Mouse (Mus musculus) megakaryocyte, embryonic 14.5 days (primary cell): ENCODE measurements around the gene Cavin4. TPM values are rescaled to one million over a fixed set of nuclear protein-coding genes. Genes with fewer than 3 reads are reported as not detected.

Experiments
- H3K27me3 ChIP-seq: replicated peaks from 2 replicates; pipeline ENCODE3; 2012; ENCODE audit warnings: inconsistent platforms
- H3K36me3 ChIP-seq: replicated peaks from 2 replicates; pipeline ENCODE3; 2012; ENCODE audit warnings: low read length, inconsistent platforms, mixed read lengths
- H3K4me1 ChIP-seq: 2 replicates; pipeline ENCODE4 v1.6.1; 2012; ENCODE audit warnings: inconsistent platforms
- H3K4me3 ChIP-seq: replicated peaks from 2 replicates; pipeline ENCODE3; 2012; ENCODE audit warnings: moderate library complexity, mild to moderate bottlenecking, inconsistent platforms
- H3K9me3 ChIP-seq: 2 replicates; pipeline ENCODE4 v1.6.1; 2012; ENCODE audit warnings: inconsistent platforms
- FLI1 ChIP-seq: IDR thresholded peaks from 2 replicates; pipeline ENCODE4 v1.6.1; 2012; ENCODE audit warnings: low read length, inconsistent platforms, mixed read lengths
- GATA1 ChIP-seq: IDR thresholded peaks from 3 replicates; pipeline ENCODE4 v1.6.1; 2012; ENCODE audit warnings: mixed read lengths, low read length, inconsistent platforms, borderline replicate concordance
- polyA plus RNA-seq: library from polyadenylated mRNA; stranded (reverse); fragments of >175 nt; gene quantifications from 2 replicates; pipeline ENCODE4 v1.2.3, GENCODE M21; 2012; ENCODE audit warnings: low replicate concordance; ENCODE audit not compliant: insufficient read depth

The Cavin4 gene
- polyA plus RNA-seq, 1 experiment: not detected

DNA sequence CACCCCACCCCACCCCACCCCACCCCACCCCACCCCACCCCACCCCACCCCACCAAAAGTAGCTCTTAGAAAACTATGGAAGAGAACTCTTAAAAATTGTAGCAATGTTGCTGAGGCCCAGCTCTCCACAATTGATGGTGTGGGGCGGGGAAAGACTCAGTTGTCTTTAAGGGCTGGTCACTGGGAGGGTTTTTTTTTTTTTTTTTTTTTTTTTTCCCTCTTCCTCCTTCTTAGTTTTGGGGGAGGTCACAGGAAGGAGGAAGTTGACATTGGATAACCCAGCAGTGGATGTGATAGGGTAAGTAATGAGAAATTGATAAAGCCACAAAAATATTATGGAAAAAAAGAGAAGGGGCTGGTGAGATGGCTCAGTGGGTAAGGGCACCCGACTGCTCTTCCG is 33.4 kb downstream of the Cavin4 start:
- no peaks in the 10 kb centered on the region for H3K4me1 ChIP-seq
- no peaks in the 10 kb centered on the region for H3K36me3 ChIP-seq
- no peaks in the 10 kb centered on the region for H3K27me3 ChIP-seq
- H3K9me3 ChIP-seq: no peaks in the 10 kb centered on the region
- H3K4me3 ChIP-seq: no peak overlapping the region
- TF ChIP-seq GATA1 (no peak), FLI1 (no peak)

DNA sequence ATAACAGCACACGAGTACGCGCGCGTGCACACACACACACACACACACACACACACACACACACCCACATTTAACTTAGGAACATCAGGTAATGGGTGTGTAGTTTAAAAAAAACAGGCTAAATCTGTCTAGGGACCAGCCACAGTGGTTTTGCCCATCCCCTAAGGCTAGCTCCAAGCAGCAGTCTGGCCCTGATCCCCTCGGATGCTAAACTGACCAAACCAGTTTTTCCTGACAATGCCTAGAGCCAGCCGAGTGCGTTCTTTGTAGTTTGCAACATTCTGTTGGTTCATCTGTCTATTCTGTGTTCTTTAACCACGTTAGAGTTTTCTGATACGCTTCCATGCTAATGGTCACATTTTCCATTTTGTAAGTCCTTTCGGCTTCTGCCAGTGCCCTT is 34.0 kb downstream of the Cavin4 start:
- Histone ChIP-seq H3K9me3 (no peaks in the 10 kb centered on the region), H3K27me3 (no peaks in the 10 kb centered on the region), H3K4me1 (no peaks in the 10 kb centered on the region), H3K4me3 (no peak overlapping the region), H3K36me3 (no peaks in the 10 kb centered on the region)
- no peak for TF ChIP-seq FLI1
- TF ChIP-seq GATA1: no peak

DNA sequence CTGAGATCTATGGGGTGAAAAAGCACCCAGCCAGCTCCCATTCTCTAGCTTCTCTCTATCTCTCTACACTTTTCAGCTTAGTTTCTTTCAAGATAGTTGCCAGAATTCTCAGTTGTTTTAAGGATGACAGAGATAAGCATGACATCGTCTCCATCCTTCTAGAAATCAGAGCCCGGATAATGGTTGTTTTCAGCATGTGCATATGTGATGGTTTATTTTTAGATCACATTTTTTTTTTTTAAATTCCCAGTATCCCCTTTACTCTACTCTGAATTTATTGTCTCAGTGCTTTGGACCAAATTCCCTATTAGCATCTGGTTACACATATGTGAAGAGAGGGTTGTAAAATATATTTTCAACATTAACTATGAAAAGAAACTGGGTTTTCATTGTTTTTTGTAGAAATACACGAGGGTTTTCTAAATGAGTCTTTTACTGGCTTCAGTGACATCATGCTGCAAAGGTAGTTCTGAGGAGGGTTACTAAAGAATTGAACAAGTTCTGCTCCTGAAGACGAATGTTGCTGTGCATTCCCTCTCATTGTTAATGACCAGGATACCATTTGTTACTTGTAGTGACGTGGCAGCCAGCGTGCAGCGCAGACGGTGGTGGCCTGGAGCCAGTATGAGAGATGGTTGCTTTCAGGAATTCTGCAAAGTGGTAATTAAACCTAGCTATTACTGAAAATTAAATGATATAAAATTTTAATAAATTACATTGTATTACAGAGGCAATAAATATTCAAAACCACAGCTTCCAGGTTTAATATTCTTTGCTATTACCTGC is 52.7 kb downstream of the Cavin4 start:
- no peak for TF ChIP-seq FLI1
- TF ChIP-seq GATA1: no peak
- Histone ChIP-seq H3K9me3 (peaks cover 4% of the 10 kb centered on the region; the same call in 1 of the 2 replicates), H3K36me3 (no peaks in the 10 kb centered on the region), H3K4me1 (no peaks in the 10 kb centered on the region), H3K4me3 (no peak overlapping the region), H3K27me3 (no peaks in the 10 kb centered on the region)

DNA sequence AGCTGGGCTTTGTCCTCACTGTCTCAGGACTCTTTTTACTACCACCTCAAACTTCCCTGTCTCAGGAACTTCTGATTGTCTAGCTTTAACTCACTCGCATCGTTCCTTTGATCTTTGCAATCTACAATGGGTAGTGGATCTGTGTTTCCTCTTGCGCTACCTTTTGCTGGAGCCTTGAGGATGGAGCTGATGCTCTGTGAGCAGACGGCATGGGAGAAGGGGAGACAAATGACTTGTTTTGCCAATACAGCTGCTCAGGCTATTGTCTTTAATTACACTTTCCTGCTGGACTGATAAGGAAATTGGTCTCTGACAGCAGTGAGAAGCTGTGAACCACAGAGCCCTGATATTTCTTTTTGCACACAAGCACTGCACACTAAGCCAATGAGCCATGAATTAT is 53.5 kb downstream of the Cavin4 start:
- no peaks in the 10 kb centered on the region for H3K36me3 ChIP-seq
- H3K9me3 ChIP-seq: peaks cover 4% of the 10 kb centered on the region; the same call in 1 of the 2 replicates
- TF ChIP-seq FLI1: no peak
- no peak for TF ChIP-seq GATA1
- no peaks in the 10 kb centered on the region for H3K4me1 ChIP-seq
- H3K4me3 ChIP-seq: no peak overlapping the region
- H3K27me3 ChIP-seq: no peaks in the 10 kb centered on the region

Other genes starting within 250 kb of the Cavin4 start
- gene Tex10, start 190.1 kb upstream of the Cavin4 start, polyA plus RNA-seq: 0.53 and 2.2 TPM in 2 replicates
- 0.29 TPM in 1 of 2 replicates, not detected in the other for gene Msantd3, start 123.6 kb upstream of the Cavin4 start, polyA plus RNA-seq
- not detected in 2 replicates for gene Tmeff1, start 78.3 kb upstream of the Cavin4 start, polyA plus RNA-seq